Mouse (Mus musculus) liver, adult 2 months (tissue): ENCODE measurements at regions not wholly inside any gene's neighbourhood (a gene's known extent, or its start where the extent isn't known, plus 50 kb on each side); places are given as distances from the start of the nearest gene placed in this dataset.

Experiments used
- DNase-seq: peaks from one replicate; pipeline ENCODE4 v3.0.0-alpha.2; 2011; ENCODE audit warnings: low read depth, low spot score; ENCODE audit errors: extremely low read depth
- H3K27ac ChIP-seq: fragments of 200-500 bp; replicated peaks from 2 replicates; pipeline ENCODE4 v1.5.1; 2012; ENCODE audit warnings: low read depth, mild to moderate bottlenecking, control low read depth, inconsistent platforms, low read length; ENCODE audit not compliant: insufficient read depth
- H3K27me3 ChIP-seq: fragments of 200-500 bp; 2 replicates; pipeline ENCODE4 v1.6.1; 2012; ENCODE audit warnings: mild to moderate bottlenecking, moderate library complexity, low read length, inconsistent platforms; ENCODE audit not compliant: control insufficient read depth, insufficient read depth
- H3K36me3 ChIP-seq: fragments of 200-500 bp; 2 replicates; pipeline ENCODE4 v1.6.1; 2012; ENCODE audit warnings: low read length, inconsistent platforms; ENCODE audit not compliant: control insufficient read depth, insufficient read depth
- H3K4me1 ChIP-seq: fragments of 200-500 bp; 2 replicates; pipeline ENCODE4 v1.6.1; 2011; ENCODE audit warnings: low read length; ENCODE audit not compliant: control insufficient read depth, insufficient read depth
- H3K4me3 ChIP-seq: fragments of 200-500 bp; 2 replicates; pipeline ENCODE4 v1.5.1; 2011; ENCODE audit warnings: low read depth, mild to moderate bottlenecking, control low read depth, low read length, moderate library complexity; ENCODE audit not compliant: insufficient read depth
- H3K79me2 ChIP-seq: fragments of 200-500 bp; 2 replicates; pipeline ENCODE4 v1.6.1; 2012; ENCODE audit warnings: inconsistent platforms, mild to moderate bottlenecking, low read length, moderate library complexity; ENCODE audit not compliant: control insufficient read depth, insufficient read depth
- H3K9ac ChIP-seq: fragments of 200-500 bp; 2 replicates; pipeline ENCODE4 v1.6.1; 2012; ENCODE audit warnings: low read depth, mild to moderate bottlenecking, control low read depth, inconsistent platforms, low read length
- CTCF ChIP-seq: fragments of 200-500 bp; IDR thresholded peaks from 2 replicates; pipeline ENCODE4 v1.5.1; 2011; ENCODE audit warnings: low read depth, low read length, control low read depth
- POLR2A ChIP-seq: fragments of 200-500 bp; IDR thresholded peaks from 2 replicates; pipeline ENCODE4 v1.6.1; 2011; ENCODE audit warnings: low read length, control low read depth; ENCODE audit not compliant: insufficient read depth; ENCODE audit errors: extremely low read depth
- WGBS: fragments of 180-500 bp; shearing (Covaris S2); methylation state at CpG from one replicate; pipeline ENCODE4 v1.1.7; 2018; 5-methylcytosine and 5-hydroxymethylcytosine counted together

DNA sequence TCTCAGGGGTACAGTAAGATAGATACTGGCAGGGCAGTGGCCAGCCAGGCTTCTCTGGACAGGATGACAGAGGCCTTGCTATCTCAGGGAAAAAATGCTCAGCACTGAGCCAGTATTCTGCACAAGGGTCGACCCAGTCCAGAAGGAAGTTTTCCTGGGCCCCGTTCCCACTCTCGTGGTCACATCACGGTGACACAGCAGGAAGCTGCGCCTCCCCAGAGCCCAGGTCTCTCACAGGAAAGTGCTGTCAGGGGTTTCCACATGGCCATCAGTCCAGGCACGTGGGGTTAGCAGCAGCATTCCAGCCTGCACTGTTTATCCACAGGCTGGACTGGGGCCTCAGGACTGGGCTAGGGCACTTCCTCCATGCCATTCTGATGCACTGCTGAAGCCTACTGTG lies 103.5 kb upstream of the Ngf start:
- WGBS: 62% methylated on average over 6 of the region's 6 CpGs
- no peaks in the 10 kb centered on the region for H3K27me3 ChIP-seq
- H3K4me3 ChIP-seq: no peak overlapping the region
- peaks cover under 1% of the 10 kb centered on the region; the same call in 1 of the 2 replicates for H3K4me1 ChIP-seq
- no peak overlapping the region for H3K27ac ChIP-seq
- no peaks in the 10 kb centered on the region for H3K79me2 ChIP-seq
- H3K36me3 ChIP-seq: no peaks in the 10 kb centered on the region
- DNase-seq: no peak
- H3K9ac ChIP-seq: no peak overlapping the region
- no peak for TF ChIP-seq POLR2A
- no peak for TF ChIP-seq CTCF

DNA sequence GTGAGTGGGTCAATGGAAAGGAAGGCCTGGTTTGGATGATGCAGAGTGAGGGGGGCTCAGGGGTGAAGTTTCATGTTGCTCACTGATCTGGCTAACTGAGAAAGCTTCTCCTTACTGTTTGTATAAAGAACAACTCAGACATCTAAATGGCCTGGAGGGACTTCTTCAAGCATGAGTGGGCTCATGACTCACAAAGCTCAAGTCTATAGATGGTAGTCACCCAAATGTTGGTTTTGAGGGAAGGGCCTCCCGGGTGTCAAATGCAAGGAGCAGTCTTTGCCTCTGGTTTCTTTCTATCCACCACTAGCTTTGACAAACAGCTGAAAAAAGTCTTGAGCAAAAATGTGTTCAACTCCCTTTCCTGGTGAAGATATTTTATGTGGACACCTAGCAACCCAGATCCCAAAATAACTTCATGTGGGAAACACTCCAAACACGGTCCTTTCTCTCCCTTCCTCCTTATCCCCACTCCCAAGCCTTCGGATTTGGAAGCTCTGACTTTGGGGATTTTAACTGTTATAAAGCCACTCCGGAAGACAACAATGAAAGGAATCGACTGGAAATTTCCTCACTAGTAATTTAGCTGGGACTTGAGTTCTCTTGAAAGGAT lies 105.3 kb upstream of the Ngf start:
- Histone ChIP-seq H3K27me3 (no peaks in the 10 kb centered on the region), H3K4me1 (peaks cover 2% of the 10 kb centered on the region; the same call in 1 of the 2 replicates), H3K4me3 (no peak overlapping the region), H3K36me3 (no peaks in the 10 kb centered on the region), H3K27ac (no peak overlapping the region), H3K9ac (no peak overlapping the region), H3K79me2 (no peaks in the 10 kb centered on the region)
- no peak for DNase-seq
- 87% methylated on average over 5 of the region's 5 CpGs for WGBS
- TF ChIP-seq POLR2A (no peak), CTCF (no peak)

DNA sequence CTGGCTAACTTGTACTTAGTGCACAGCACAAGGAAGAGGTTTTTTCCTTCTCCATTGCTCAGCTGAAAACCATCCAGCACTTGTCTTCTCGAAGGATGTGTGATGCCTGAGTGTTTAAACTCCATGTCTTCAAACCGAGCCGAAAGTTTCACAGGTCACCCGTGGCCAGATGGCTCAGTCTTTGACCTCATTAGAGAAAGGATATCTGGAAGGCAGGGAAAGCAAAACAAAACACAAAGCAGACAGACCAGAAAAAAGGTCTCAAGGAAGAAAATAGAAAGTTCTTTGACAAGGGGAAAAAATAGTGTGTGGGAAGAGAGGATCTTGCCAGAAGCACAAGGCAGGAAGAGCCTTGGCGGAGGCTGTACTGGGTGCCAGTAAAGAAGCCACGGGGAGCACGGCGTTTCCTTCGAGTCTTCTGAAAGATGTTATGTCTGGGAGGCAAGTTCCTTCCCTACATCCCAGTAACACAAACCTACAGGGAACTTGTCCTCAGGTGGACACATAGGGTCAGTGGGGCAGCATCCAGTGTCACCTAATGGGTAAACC lies 108.9 kb upstream of the Ngf start:
- no peak overlapping the region for H3K9ac ChIP-seq
- H3K36me3 ChIP-seq: no peaks in the 10 kb centered on the region
- H3K4me3 ChIP-seq: no peak overlapping the region
- WGBS: 70% methylated on average over 9 of the region's 9 CpGs
- no peak for TF ChIP-seq POLR2A
- TF ChIP-seq CTCF: no peak
- peak overlapping the region; percentile 55 for H3K27ac ChIP-seq
- H3K4me1 ChIP-seq: peaks cover 2% of the 10 kb centered on the region; the same call in 1 of the 2 replicates
- DNase-seq: peak; percentile 31
- H3K79me2 ChIP-seq: no peaks in the 10 kb centered on the region
- no peaks in the 10 kb centered on the region for H3K27me3 ChIP-seq

DNA sequence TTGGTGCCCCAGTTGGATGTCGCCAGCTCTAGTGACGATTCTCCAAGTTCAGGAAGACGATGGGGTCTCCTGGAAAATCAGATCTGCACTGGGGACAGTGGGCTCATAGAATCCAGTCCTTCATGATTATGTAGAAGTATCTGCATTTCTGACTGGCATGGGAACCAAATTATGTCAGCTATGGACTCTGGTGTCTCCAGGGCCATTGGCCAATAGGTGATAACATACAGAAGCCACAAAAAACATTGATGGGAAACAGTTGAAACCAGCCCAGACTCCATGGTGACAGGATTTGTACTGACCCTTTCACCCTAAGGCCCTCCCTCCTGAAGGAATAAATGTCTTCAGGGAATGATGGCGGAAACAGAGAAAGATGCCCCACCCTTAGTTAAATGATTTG lies 110.9 kb upstream of the Ngf start:
- Histone ChIP-seq H3K4me1 (peaks cover 2% of the 10 kb centered on the region; the same call in 1 of the 2 replicates), H3K4me3 (no peak overlapping the region), H3K27ac (no peak overlapping the region), H3K36me3 (no peaks in the 10 kb centered on the region), H3K79me2 (no peaks in the 10 kb centered on the region), H3K9ac (no peak overlapping the region), H3K27me3 (no peaks in the 10 kb centered on the region)
- no peak for TF ChIP-seq CTCF
- TF ChIP-seq POLR2A: no peak
- WGBS: 76% methylated on average over 4 of the region's 4 CpGs
- peak; percentile 18 for DNase-seq

DNA sequence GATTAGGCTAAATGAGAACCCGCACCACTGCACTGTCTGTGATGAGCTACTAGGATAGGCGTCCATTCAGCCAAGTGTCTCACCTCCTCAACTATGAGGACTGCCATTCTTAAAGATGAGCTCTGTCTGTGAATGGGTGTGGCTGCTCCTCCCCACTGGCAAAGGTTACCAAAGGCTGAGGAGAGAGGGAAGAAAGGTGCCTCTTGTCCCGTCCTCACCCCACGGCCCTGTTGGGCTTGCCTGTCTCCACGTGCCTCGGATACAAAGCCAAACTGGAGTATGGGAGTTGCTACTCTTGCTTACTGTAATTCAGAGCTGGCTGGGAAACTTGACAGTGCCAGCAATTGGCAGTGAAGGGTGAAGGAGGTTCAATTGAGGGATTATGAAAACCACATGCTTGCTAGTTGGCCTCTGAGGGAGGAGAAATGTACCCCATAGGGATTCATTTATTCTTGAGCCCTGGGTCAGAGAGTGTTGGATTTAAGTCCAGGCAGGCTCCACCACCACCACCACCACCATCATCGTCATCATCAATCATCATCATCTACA lies 112.6 kb upstream of the Ngf start:
- no peak for TF ChIP-seq POLR2A
- TF ChIP-seq CTCF: no peak
- 88% methylated on average over 7 of the region's 7 CpGs for WGBS

DNA sequence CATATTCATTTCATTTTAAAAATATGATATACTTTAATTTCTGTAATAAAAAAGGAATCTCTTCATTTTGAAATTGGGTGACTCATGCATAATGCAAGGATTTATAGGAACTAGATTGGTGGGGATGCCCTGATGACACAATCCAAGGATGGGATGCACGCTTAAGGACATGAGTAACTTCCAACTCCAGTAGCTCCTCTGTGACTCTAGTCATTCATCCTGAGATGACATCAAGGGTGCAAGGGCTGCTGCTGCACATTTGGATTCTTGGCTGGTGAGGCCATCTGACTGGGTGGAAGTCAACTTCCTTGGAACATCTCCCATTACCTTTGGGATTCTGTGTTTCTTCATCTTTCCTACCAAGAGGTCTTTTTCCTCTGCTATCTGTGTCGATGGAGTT lies 114.4 kb upstream of the Ngf start:
- Histone ChIP-seq H3K4me1 (no peaks in the 10 kb centered on the region), H3K27me3 (no peaks in the 10 kb centered on the region), H3K79me2 (no peaks in the 10 kb centered on the region), H3K27ac (no peak overlapping the region), H3K36me3 (no peaks in the 10 kb centered on the region), H3K4me3 (no peak overlapping the region), H3K9ac (no peak overlapping the region)
- DNase-seq: no peak
- WGBS: 83% methylated on average over 2 of the region's 2 CpGs
- TF ChIP-seq POLR2A (no peak), CTCF (no peak)

More for the DNA sequence above, 112.6 kb upstream of the Ngf start:
- Histone ChIP-seq H3K9ac (no peak overlapping the region), H3K79me2 (no peaks in the 10 kb centered on the region), H3K36me3 (no peaks in the 10 kb centered on the region), H3K27me3 (no peaks in the 10 kb centered on the region), H3K27ac (no peak overlapping the region), H3K4me1 (peaks cover 2% of the 10 kb centered on the region; the same call in 1 of the 2 replicates), H3K4me3 (no peak overlapping the region)
- DNase-seq: no peak
